Mouse (Mus musculus) yolk sac, embryonic 10.5 days (tissue): Measurements from ENCODE around the gene Hoxb3.
A peak's percentile ranks its signal among the peaks of the same experiment; 100 is the strongest.

Source experiments
- DNase-seq: peaks from one replicate; pipeline ENCODE4 v3.0.0-alpha.2; 2017; ENCODE audit warnings: low spot score

Gene Hoxb3

DNA sequence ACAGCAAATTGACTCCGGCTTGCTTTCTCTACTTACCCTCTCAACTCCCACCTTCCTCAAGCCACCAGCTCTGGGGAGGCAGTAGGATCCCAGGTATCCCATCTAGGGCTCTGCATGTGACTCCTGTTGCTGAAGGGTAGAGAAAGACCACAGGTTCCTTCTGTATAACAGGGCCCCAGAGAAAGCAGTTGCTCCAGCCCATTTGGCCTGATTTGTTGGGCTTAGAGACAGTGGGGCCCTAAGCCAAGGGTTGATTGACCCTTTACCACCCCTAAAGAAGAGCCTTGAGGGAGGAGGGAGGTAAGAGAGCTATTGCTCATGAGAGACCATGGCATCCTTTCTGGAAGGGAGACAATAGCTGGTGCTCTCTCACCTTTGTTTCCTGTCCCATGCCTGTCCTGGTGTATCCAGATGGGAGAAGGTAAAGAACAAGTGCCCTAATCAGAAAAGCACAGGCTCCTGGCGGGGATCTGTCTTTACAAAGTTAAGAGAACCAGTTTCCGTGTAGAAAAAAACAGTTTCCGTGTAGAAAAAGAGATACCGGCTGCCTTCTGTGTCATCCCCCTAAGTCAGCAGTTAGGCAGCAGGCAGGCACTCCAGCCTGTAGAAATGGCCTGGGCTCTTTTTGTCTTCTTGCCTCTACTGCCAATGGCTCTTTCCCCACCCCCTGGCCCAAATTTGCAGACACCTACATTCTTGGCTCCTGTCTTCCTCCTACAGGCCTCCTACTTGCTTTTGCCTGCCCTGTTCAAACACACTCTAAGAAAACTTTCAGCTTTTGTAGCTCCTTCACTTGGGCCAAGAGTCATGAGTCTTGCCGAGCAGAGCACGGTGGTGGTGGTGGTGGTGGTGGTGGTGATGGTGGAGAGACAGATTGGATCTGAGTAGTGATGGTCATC, 16.1 kb downstream of the Hoxb3 start:
- DNase-seq = no peak

DNA sequence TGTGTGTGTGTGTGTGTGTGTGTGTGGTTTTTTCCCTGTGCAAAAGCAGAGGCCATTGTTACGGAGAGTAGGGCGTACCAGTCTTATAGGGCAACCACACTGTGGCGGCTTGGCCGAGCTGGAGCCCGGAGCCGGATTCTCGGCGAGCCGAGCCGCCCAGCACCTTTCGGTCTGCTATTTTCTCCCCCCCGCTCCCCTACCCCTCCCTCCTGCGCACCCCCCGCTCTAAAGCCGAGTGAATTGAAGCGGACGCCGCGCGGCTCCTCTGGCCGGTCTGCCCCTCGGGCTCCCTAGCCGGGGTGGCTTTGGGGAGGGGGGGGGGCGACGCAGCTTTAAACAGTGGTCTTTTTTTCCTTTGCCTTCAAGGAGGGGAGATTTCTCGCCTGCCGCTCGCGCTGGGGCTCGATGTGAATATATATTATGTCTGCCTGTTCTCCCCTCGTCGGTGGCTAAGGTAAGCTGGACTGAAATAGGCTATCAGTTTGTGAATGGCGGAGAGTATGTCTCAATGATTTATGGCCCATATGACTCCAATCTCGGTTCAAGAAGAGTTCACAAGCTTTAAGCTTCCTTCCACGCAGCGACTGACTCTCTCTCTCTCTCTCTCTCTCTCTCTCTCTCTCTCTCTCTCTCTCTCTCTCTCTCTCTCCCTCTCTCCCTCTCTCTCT, 17.7 kb downstream of the Hoxb3 start:
- DNase-seq = no peak

DNA sequence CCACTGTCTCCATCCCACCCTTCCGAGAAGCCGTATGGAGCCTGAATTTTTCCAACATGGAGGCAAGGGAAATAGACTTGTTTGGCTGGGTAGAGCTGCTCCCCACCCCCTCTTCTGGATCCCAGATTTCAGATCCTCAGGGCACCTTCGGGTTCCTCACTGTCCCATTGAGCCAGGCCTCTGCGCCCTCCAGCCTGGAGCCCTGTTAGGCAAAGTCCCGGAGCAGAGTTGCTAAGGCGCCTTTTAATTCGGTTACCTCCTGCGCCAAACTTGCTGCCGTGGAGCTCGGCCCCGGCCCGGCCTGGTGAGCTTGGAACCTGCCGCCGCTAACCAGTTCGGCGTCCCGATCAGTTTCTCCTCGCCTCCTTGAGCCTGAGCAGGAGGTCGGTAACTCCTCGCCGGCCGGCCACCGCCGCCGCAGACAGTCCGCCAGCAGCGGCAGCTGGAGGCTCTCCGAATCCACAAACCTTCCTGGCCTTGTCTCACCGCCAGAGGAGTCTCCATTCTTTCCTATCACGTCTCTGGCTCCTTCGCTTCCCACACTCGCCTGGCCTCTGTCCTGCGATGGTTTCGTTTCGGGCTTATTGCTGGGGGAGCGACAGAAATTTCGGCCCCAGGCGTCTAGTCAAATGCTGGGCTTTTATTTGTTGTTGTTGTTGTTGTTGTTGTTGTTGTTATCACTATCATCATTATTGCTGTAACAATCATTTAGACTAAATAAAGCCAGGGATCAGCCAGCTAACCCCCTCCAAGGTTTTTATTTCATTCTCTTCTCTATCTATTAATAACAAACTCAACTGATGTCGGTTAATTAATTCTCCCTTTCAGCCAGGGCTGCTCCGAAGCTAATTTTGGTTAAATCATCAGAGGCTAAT, 18.8 kb downstream of the Hoxb3 start:
- DNase-seq = no peak

DNA sequence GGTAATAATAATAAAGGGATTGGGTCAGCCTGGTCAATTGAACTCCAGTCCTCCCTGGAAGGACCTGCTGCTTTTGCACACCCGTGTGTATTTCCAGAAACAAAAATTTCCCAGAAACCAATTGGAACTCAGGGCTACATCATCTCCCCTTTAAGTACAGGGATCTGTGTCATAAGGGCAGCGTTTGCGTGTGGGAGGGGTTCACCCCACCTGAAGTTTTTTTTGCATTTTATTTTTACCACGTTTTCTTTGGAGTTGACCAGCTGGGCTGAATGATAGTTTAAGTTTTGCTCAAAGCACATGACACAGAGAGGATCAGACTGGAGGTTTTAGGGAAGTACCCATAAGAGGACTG, 19.4 kb downstream of the Hoxb3 start:
- no peak for DNase-seq

DNA sequence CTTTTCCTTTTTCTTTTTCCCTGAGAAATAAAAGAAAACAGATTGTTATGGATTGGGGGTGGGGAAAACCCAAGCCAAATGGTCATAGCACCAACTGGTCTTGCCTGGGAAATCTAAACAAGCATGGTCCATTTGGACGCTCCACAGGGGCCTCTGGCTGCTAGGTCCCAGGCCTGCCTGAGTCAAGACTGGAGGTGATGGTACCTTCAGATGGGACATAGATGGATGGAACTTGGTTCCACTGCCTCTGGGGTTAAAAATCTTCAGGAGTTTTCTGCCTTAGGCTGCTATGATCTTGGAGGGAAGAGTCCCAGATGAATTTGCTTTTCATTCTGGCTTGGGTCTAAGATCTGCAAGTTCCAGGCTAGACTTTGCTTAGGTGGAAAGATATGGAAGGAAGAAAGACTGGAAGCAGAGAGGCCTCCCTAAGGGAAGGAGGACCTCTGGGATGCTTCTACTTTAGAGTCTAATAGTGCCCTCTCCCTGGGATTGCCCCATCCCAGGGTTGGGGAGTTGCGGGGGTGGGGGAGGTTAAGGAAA, 20.1 kb downstream of the Hoxb3 start:
- no peak for DNase-seq

DNA sequence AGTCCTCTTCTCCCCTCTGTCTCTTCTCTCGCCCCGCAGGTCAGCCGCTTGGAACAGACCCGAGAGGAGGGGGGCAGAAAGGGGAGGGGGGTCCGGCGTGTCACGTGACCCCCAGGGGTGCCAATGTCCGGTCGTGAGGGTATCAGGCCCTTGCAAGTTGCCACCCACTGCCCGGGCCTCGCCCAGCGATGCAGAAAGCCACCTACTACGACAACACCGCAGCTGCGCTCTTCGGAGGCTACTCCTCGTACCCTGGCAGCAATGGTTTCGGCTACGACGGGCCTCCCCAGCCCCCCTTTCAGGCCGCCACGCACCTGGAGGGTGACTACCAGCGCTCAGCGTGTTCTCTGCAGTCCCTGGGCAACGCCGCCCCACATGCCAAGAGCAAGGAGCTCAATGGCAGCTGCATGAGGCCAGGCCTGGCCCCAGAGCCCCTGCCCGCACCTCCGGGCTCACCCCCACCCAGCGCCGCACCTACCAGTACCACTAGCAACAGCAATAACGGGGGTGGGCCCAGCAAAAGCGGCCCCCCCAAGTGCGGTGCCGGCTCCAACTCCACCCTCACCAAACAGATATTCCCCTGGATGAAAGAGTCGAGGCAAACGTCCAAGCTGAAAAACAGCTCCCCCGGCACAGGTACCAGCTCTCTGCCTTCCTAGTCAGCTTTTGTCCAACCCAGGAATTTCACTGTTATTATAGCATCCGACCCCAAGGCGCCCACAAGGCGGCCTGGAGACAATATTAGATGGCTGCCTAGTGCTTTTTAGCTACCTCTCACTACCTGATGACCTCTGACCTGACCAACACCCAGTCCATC, 21.1 kb downstream of the Hoxb3 start:
- no peak for DNase-seq

DNA sequence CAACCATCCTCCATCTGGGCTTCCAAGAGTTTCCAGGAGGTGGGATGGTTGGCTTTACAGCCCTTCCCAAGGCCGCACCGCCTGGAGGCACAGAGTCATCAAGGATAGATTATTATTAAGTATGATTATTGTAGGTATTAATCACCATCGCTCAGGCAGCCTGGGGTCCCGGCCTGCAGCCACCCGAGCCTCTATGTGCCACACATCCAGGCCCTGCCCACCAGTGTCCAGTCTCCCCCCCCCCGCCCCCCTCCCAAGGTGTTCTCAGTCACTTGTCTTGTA, 21.7 kb downstream of the Hoxb3 start:
- DNase-seq = no peak

DNA sequence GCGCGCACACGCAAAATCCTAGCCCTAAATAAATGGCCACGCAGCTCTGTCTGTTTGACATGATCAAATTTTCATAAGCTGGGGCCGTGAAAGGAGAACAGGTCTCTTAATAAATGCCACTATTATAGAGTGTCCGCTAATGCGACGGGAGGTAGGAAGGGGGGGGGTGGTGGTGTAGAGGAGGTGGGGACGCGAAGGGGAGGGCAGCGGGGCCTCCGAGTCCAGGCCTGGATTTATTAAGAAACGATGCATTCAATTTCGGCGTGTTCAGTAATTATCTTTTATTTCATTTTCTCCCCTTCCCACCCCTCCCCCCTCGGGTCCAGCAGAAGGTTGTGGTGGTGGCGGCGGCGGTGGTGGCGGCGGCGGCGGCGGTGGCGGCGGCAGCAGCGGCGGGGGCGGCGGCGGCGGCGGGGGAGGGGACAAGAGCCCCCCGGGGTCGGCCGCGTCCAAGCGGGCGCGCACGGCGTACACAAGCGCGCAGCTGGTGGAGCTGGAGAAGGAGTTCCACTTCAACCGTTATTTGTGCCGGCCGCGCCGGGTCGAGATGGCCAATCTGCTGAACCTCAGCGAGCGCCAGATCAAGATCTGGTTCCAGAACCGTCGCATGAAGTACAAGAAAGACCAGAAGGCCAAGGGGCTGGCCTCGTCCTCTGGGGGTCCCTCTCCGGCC, 22.2 kb downstream of the Hoxb3 start:
- no peak for DNase-seq

DNA sequence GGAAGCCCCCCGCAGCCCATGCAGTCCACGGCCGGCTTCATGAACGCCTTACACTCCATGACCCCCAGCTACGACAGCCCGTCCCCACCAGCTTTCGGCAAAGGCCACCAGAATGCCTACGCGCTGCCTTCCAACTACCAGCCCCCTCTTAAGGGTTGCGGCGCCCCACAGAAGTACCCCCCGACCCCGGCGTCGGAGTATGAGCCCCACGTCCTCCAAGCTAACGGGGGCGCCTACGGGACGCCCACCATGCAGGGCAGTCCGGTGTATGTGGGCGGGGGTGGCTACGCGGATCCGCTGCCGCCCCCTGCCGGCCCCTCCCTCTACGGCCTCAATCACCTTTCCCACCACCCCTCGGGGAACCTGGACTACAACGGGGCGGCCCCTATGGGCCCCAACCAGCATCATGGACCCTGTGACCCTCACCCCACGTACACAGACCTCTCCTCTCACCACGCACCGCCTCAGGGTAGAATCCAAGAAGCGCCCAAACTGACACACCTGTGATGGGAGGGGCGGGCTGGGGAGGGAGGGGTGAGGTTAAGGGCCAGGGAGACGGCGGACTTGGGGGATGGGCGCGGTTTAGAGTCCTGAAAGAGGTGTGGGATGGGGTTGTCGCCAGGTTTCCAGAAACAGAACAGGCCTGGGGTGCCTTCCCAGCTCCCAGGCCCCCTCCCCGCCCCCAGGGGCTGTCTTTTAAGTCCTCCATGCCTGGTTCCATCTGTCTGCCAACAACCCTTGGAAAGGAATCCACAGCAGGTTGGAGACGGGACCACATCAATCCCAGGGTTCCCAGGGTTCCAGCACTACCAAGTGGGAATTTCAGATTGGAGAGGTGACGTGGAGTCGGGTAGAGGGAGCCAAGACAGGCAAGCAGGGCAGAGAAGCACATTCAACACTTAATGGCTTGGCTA, 23.0 kb downstream of the Hoxb3 start:
- DNase-seq = peak; percentile 14

DNA sequence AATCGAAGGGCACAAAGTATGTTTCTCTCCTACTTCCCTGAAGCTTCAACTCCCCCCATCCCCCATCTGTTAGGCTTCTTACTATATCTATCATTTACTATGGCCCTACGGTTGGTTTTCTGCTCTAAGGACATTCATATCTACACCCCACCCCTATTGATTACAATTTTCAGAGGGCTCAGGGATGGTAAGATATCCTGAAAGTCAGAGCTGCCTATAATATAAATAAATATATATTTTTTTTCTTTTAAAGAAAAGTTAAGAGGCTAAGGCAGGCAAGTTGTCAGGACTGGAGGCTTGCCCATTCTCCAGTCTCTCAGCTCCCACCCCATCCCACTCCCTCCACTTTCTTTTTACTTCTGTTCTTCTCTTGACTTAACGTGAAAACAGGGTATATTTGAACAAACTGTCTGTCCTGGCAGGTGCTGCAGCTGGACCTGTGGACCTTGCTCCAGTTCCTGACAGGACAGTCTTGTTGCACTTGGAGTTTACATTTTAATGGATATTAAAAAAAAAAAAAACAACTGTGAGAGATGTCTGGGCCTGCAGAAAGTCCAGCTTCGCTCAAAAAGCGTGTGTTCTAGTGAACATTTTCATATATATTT, 23.9 kb downstream of the Hoxb3 start:
- DNase-seq = peak; percentile 2

DNA sequence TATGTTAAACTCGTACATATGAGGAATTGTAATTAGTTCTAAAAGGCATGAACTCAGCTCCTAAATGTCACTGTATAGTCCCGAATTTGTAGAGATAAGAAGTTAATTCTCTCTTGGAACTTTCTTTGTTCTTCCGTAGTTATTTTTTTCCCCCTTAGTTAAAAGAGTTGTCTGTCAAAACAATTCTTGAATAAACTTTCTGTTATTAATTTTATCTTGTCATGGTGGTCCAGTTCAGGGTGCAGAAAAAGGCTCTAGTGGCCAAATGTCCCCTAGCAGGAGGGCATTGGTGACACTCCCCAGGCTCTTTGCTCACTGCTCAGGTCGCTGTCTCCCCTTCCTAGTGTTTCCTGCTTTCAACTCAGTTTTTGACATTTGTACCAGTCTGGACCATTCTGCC, 24.6 kb downstream of the Hoxb3 start:
- DNase-seq = no peak

DNA sequence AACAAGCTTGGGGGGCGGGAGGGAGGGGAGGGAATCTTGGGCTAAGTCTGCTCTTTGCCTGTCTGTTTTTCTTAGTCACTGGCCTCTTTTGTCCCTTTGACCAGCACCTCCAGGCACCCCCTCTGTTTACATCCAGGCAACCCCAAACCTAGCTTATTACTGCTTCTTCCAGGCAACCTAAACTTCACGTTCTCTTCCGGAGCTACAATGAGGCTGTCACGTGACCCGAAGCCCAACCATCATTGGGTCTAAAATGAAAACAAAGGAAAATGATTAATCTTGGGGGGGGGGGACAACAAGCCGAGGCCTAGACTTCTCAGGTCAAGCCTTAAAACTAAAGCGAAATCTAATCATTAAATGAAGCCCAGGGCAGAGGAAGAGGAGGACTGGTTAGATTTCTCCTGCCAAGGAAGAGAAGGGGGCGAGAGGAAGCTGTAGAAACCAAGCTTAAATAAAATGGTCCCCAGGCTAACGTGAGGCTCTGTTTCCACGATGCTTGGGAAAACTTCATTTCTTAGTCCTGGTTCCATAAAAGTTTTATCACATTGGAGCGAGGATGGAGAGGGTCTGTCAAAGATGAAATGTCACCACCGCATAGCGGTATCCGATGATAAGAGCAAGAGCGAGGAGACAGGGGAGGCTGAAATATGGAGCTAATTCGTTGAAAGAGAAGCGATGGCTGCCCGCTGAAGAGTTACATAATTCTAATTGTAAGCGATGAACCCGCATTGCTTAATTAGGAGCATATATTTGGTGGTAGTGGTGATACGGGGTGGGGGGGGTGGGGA, 25.2 kb downstream of the Hoxb3 start:
- peak; percentile 44 for DNase-seq

DNA sequence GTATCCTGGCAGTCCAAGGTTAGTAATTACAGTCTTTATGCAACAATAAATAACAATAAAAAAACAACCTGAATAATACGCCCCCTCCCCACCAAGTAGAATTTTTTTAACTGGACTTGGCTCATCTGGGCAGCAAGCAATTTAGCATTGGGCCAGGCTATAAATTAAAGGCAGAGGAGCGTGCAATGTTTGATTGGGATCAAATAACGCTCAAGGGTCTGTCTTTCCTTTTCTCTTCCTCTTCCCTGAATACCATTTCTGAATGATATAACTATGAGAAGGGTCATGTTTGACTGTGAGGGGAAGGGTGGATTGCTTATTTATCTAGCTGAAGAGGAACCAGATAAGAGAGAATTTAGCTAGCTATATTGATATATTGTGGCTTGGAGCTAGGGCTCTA, 25.9 kb downstream of the Hoxb3 start:
- DNase-seq = no peak

DNA sequence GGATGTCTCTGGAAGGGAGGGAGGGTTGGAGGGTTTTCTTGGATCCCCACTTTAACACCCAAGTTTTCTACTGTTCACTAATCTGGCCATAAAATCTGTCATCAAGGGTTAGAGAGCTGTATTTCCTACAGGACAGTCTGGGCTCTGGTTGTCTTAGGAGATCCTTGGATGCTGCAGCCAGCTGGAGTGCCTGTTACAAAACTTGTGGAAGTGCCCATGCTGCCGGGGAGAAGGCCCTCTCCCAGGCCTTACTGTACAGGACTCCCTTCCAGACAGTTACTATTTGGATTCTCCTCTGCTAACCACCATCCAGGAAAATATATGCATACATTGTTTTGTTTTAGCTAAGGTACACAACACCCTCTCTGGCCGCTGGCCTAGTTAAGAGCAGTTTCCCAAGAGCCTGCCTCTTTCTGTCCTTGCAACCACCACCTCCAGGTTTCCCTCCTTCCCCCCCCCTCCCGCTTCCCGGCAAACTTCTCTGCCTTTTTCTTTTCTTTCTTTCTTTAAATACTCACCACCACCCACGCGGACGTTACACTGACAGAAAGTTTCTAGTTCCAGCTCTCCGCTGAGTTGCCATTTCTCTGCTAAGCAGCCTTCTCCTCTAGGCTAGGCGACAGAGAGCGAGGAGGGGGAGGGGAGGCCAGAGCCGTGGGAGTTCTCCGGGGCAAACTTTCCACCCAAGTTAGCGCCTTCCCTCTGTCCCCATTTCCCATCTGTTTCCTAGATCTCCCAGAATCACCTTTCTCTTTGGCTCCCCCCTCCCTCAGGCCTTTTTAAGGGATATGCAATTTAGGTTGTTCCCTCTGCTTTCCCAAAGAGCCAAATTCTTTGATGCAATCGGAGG, 26.6 kb downstream of the Hoxb3 start:
- peak; percentile 23 for DNase-seq

DNA sequence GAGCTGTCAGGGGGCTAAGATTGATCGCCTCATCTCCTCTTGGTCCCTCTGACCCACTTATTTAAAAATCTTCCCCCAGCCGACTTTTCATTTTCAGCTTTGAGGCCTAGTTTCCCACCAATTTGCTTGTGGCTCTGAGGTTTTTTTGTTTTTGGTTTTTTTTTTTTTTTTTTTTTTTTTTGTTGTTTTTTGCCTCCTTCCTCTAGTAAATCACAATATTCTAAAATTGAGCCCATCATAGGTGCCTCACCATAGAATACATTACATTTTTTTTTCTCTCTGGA, 27.2 kb downstream of the Hoxb3 start, which contains the start of gene Hoxb2:
Gene Hoxb2, plus strand, starts transcription at position 185 of the 284 bp plus-strand sequence.
- DNase-seq = no peak

DNA sequence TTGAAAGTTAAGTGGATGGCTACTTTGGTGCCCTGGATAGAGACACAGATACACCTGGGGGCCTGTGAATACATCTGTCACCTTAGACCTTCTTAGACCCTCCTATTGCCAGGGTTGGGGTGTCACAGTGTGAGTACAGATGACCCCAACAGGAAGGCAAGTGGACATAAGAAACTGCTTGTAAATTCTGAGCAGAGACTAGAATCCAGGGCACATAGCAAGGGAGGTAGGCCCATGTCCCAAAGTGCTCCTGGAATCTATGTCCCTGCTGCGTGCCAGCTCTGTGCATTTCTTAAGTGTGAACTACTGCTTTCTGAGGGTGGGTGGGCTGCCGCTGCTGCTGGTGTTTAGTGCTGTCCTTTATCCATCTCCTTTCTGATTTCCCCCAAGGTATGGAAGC, 27.7 kb downstream of the Hoxb3 start:
- DNase-seq = no peak

DNA sequence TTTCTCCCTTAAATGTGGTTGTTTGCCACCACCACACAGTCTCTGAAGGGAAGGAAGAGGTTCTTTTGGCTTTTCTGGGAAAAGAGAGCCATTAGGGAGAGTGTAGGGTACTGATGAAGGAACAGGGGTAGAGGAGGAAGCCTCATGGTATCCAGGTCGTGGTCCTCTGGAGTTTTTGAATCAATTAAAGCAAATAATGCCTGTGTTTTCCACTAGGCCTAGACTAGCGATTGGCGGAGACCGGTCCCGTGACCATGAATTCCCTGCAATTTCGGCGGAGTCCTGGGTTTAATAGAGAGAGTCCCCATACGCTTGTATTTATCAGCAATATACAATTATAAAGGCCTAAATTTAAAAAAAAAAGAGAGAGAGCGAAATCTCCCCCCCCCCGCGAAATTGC, 28.2 kb downstream of the Hoxb3 start:
- DNase-seq = peak; percentile 9

DNA sequence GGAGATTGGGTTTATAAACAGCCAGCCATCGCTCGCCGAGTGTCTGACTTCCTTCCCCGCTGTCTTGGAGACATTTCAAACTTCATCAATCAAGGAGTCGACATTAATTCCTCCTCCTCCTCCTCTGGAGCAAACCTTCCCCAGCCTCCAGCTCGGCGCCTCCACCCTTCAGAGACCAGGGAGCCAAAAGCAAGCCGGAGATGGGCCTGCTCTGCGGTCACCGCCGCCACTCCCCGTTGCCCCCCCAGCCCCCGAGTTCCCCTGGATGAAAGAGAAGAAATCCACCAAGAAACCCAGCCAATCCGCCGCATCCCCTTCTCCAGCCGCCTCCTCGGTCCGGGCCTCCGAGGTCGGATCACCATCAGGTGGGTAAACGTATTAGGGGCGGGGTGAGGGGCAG, 28.7 kb downstream of the Hoxb3 start:
- peak; percentile 50 for DNase-seq
